Mouse (Mus musculus) liver, embryonic 15.5 days (tissue): ENCODE measurements around the gene Gm17728. TPM values are rescaled to one million over a fixed set of nuclear protein-coding genes. Genes with fewer than 3 reads are reported as not detected.

Experiments used
- polyA plus RNA-seq: library from polyadenylated mRNA; unstranded; fragments of >200 nt; fragmentation: Nextera tagmentation; extraction: Ambion mirVana; gene quantifications from 2 replicates; pipeline ENCODE4 v1.2.1, GENCODE M21; 2015

The Gm17728 gene
- polyA plus RNA-seq, 1 experiment from 2014 or later, result not detected

Other genes starting within 250 kb of the Gm17728 start
- not detected in 2 replicates for gene Pabpc6, start 247.7 kb downstream of the Gm17728 start, polyA plus RNA-seq